Mouse (Mus musculus) midbrain, embryonic 10.5 days (tissue): ENCODE measurements around the gene Nars2. TPM values are rescaled to one million over a fixed set of nuclear protein-coding genes. Genes with fewer than 3 reads are reported as not detected.

Source experiments
- DNase-seq: peaks from one replicate; pipeline ENCODE4 v3.0.0-alpha.2; 2017; ENCODE audit warnings: low spot score
- H3K27ac ChIP-seq: fragments of 300-500 bp; sonication (generic); replicated peaks from 2 replicates; pipeline ENCODE4 v1.5.1; 2016; ENCODE audit warnings: mild to moderate bottlenecking
- H3K27me3 ChIP-seq: fragments of 300-500 bp; sonication (generic); 2 replicates; pipeline ENCODE4 v1.6.1; 2016; ENCODE audit warnings: low read depth, mild to moderate bottlenecking; ENCODE audit not compliant: poor library complexity, severe bottlenecking
- H3K36me3 ChIP-seq: fragments of 300-500 bp; sonication (generic); 2 replicates; pipeline ENCODE4 v1.6.1; 2016; ENCODE audit warnings: mild to moderate bottlenecking, moderate library complexity
- H3K4me1 ChIP-seq: fragments of 300-500 bp; sonication (generic); 2 replicates; pipeline ENCODE4 v1.6.1; 2016
- H3K4me3 ChIP-seq: fragments of 300-500 bp; sonication (generic); 2 replicates; pipeline ENCODE4 v1.5.1; 2016; ENCODE audit warnings: mild to moderate bottlenecking, moderate library complexity
- H3K9me3 ChIP-seq: fragments of 300-500 bp; sonication (generic); replicated peaks from 2 replicates; pipeline ENCODE4 v1.6.1; 2016; ENCODE audit warnings: mild to moderate bottlenecking
- whole genome bisulfite sequencing: fragments of 180-500 bp; shearing (Covaris S2); methylation state at CpG from one replicate; pipeline ENCODE4 v1.1.7; 2016; 5-methylcytosine and 5-hydroxymethylcytosine counted together
- polyA plus RNA-seq: library from polyadenylated mRNA; unstranded; fragments of >200 nt; fragmentation: Nextera tagmentation; extraction: Ambion mirVana; gene quantifications from 2 replicates; pipeline ENCODE4 v1.2.1, GENCODE M21; 2016

Gene Nars2
- 24.4 and 26.1 TPM in 2 replicates for polyA plus RNA-seq

GRCm38 (mm10) chr7:96951281-96952051 lies at the start of gene Nars2:
Gene Nars2 (plus strand): TSS chr7:96951505.
- peak within 1 kb of the TSS; percentile 88 for H3K27ac ChIP-seq
- DNase-seq = peak; percentile 92
- H3K9me3 ChIP-seq = no peaks in the 10 kb centered on the region
- peak within 1 kb of the TSS; percentile 88 for H3K4me3 ChIP-seq
- H3K4me1 ChIP-seq = peaks cover 11% of the 10 kb centered on the region
- H3K36me3 ChIP-seq = peaks cover 2% of the 10 kb centered on the region; the same call in 1 of the 2 replicates
- H3K27me3 ChIP-seq = no peaks in the 10 kb centered on the region
- under 1% methylated on average over 62 of the region's 62 CpGs for WGBS

- no peaks in the 10 kb centered on the region for H3K9me3 ChIP-seq
- peaks cover 89% of the 10 kb centered on the region for H3K36me3 ChIP-seq
- peaks cover 33% of the 10 kb centered on the region for H3K4me1 ChIP-seq
- H3K27ac ChIP-seq = no peak overlapping the region
- no peak for DNase-seq
- H3K27me3 ChIP-seq = no peaks in the 10 kb centered on the region
- no peak overlapping the region for H3K4me3 ChIP-seq
- 56% methylated on average over 5 of the region's 5 CpGs for WGBS
These were observed 49.1 kb upstream of the Nars2 start for GRCm38 (mm10) chr7:96902183-96902582.

- Histone ChIP-seq H3K27ac (no peak overlapping the region), H3K27me3 (no peaks in the 10 kb centered on the region), H3K36me3 (peaks cover 82% of the 10 kb centered on the region), H3K4me3 (no peak overlapping the region), H3K9me3 (no peaks in the 10 kb centered on the region), H3K4me1 (peaks cover 44% of the 10 kb centered on the region)
- no peak for DNase-seq
- WGBS = 90% methylated on average over 17 of the region's 17 CpGs
These were observed 48.0 kb upstream of the Nars2 start for GRCm38 (mm10) chr7:96903088-96903985.

- no peak overlapping the region for H3K4me3 ChIP-seq
- H3K27ac ChIP-seq = peak overlapping the region; percentile 64; the same call in 1 of the 2 replicates
- H3K9me3 ChIP-seq = no peaks in the 10 kb centered on the region
- no peak for DNase-seq
- WGBS = 77% methylated on average over 3 of the region's 3 CpGs
- H3K4me1 ChIP-seq = peaks cover 49% of the 10 kb centered on the region
- peaks cover 71% of the 10 kb centered on the region for H3K36me3 ChIP-seq
- no peaks in the 10 kb centered on the region for H3K27me3 ChIP-seq
These were observed 46.9 kb upstream of the Nars2 start for GRCm38 (mm10) chr7:96904442-96904841.

GRCm38 (mm10) chr7:96904936-96905335 lies 46.4 kb upstream of the Nars2 start:
- Histone ChIP-seq H3K27ac (peak overlapping the region; percentile 64; the same call in 1 of the 2 replicates), H3K36me3 (peaks cover 67% of the 10 kb centered on the region), H3K4me3 (no peak overlapping the region), H3K27me3 (no peaks in the 10 kb centered on the region), H3K4me1 (peaks cover 54% of the 10 kb centered on the region), H3K9me3 (no peaks in the 10 kb centered on the region)
- WGBS = 83% methylated on average over 1 of the region's 1 CpGs
- no peak for DNase-seq

GRCm38 (mm10) chr7:96905422-96905821 lies 45.9 kb upstream of the Nars2 start:
- Histone ChIP-seq H3K36me3 (peaks cover 62% of the 10 kb centered on the region), H3K4me1 (peaks cover 57% of the 10 kb centered on the region), H3K4me3 (no peak overlapping the region), H3K27ac (no peak overlapping the region), H3K27me3 (no peaks in the 10 kb centered on the region), H3K9me3 (no peaks in the 10 kb centered on the region)
- WGBS = 64% methylated on average over 3 of the region's 3 CpGs
- DNase-seq = no peak

GRCm38 (mm10) chr7:96906216-96906615 lies 45.1 kb upstream of the Nars2 start:
- H3K27me3 ChIP-seq = no peaks in the 10 kb centered on the region
- H3K4me3 ChIP-seq = no peak overlapping the region
- no peak for DNase-seq
- peaks cover 59% of the 10 kb centered on the region for H3K36me3 ChIP-seq
- no peaks in the 10 kb centered on the region for H3K9me3 ChIP-seq
- 90% methylated on average over 20 of the region's 20 CpGs for WGBS
- H3K4me1 ChIP-seq = peaks cover 63% of the 10 kb centered on the region
- 0 out of 2 replicates have a peak overlapping the region, but pooled peaks have one; percentile 53 for H3K27ac ChIP-seq

GRCm38 (mm10) chr7:96907971-96908680 lies 43.2 kb upstream of the Nars2 start:
- H3K27me3 ChIP-seq = peaks cover 12% of the 10 kb centered on the region
- DNase-seq = no peak
- peaks cover 40% of the 10 kb centered on the region for H3K36me3 ChIP-seq
- no peak overlapping the region for H3K4me3 ChIP-seq
- 70% methylated on average over 16 of the region's 16 CpGs for WGBS
- H3K9me3 ChIP-seq = no peaks in the 10 kb centered on the region
- H3K4me1 ChIP-seq = peaks cover 58% of the 10 kb centered on the region
- peak overlapping the region; percentile 53; the same call in 1 of the 2 replicates for H3K27ac ChIP-seq

GRCm38 (mm10) chr7:96909856-96910255 lies 41.4 kb upstream of the Nars2 start:
- WGBS = 82% methylated on average over 5 of the region's 5 CpGs
- Histone ChIP-seq H3K36me3 (peaks cover 25% of the 10 kb centered on the region), H3K4me3 (no peak overlapping the region), H3K9me3 (no peaks in the 10 kb centered on the region), H3K4me1 (peaks cover 58% of the 10 kb centered on the region), H3K27me3 (peaks cover 18% of the 10 kb centered on the region), H3K27ac (0 out of 2 replicates have a peak overlapping the region, but pooled peaks have one; percentile 23)
- DNase-seq = no peak

- H3K27me3 ChIP-seq = peaks cover 24% of the 10 kb centered on the region
- H3K27ac ChIP-seq = 0 out of 2 replicates have a peak overlapping the region, but pooled peaks have one; percentile 15
- H3K4me3 ChIP-seq = no peak overlapping the region
- H3K36me3 ChIP-seq = peaks cover 20% of the 10 kb centered on the region
- WGBS = 70% methylated on average over 12 of the region's 12 CpGs
- peaks cover 52% of the 10 kb centered on the region for H3K4me1 ChIP-seq
- DNase-seq = no peak
- H3K9me3 ChIP-seq = no peaks in the 10 kb centered on the region
These were observed 40.9 kb upstream of the Nars2 start for GRCm38 (mm10) chr7:96910310-96910960.

GRCm38 (mm10) chr7:96914031-96914430 lies 37.3 kb upstream of the Nars2 start:
- Histone ChIP-seq H3K27ac (no peak overlapping the region), H3K36me3 (no peaks in the 10 kb centered on the region; the same call in 1 of the 2 replicates), H3K27me3 (peaks cover 39% of the 10 kb centered on the region), H3K4me1 (peaks cover 28% of the 10 kb centered on the region), H3K4me3 (no peak overlapping the region), H3K9me3 (no peaks in the 10 kb centered on the region)
- WGBS = 19% methylated on average over 6 of the region's 6 CpGs
- DNase-seq = peak; percentile 86
